Mouse (Mus musculus): Measurements from ENCODE around the gene Stk40.

DNA sequence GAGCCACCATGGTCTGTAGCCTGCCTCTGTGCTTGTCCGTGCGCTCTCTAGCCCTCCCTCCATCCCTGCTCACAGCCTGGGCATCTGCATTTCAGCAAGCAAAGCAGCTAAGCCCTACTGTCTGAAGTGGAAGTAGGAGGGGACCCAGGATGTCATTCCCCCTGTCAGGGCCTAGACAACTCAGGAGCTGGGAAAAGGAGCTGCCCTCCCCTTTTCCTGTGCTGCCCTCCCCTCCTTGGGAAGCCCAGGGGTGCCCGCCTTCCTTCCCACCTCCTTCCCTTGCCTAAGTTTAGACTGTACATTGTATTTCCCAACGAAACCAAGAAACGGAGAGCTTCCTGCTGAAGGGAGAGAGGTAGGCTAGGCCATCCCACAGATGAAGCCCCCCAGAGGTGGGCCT lies 37.3 kb downstream of the Stk40 start:
- no peak for TF ChIP-seq POLR2A (IDR thresholded peaks at IDR 0.05; ENCODE audit: extremely low read depth, insufficient read depth, low read length)
- TF ChIP-seq CTCF (IDR thresholded peaks at IDR 0.05; ENCODE audit: low read depth, low read length), result no peak

Measured in liver, adult 2 months (tissue).